Mouse (Mus musculus) spleen, adult 2 months (tissue): ENCODE results near the gene Ep300.

ENCODE experiments used
- CTCF ChIP-seq: fragments of 200-500 bp; IDR thresholded peaks from 2 replicates; pipeline ENCODE4 v1.5.1; 2011; ENCODE audit warnings: mild to moderate bottlenecking, inconsistent platforms; ENCODE audit not compliant: insufficient read depth, insufficient read length, insufficient replicate concordance; ENCODE audit errors: extremely low read depth
- POLR2A ChIP-seq: fragments of 200-500 bp; IDR thresholded peaks from 2 replicates; pipeline ENCODE4 v1.6.1; 2011; ENCODE audit warnings: low read depth, low read length, inconsistent platforms

- TF ChIP-seq POLR2A (no peak), CTCF (no peak)
Measured at GRCm38 (mm10) chr15:81577743-81578165, 7.4 kb upstream of the Ep300 start.
